9 mouse cellular contexts compared by ENCODE assay signal in genomic region chr17:83128843-83129544, GRCm38 (mm10).
DNase-seq lines count a peak whose midpoint lies in the region; ATAC-seq lines count a peak whose summit lies in the region.
"Had no signal": no experiment of that assay in that cellular context is flagged by ENCODE, and none has a peak within 500 bp of the region (broad histone marks: within the 10 kb centered on the region; RNA-seq: fewer than 3 reads in every experiment).

No protein-coding gene starts in this region.

- intact Hi-C loops in heart, postnatal 36 days (cut with DNase I) = no loop called here

- peak; percentile 37 for DNase-seq in heart, postnatal 4 days
- no peak for DNase-seq in heart, postnatal 36 days
- peak; percentile 74 to 79 for DNase-seq in cerebellum, postnatal 14 days
- DNase-seq in spleen, postnatal 36 days (ENCODE audit: low spot score in 2 of 2) = no peak

- peaks cover 23% of the 10 kb centered on the region for H3K4me1 ChIP-seq in hindbrain, embryonic 15.5 days (replicated peaks)
- peaks cover 27% of the 10 kb centered on the region for H3K4me1 ChIP-seq in midbrain, embryonic 15.5 days

- ATAC-seq in hindbrain, embryonic 15.5 days (ENCODE audit: low FRiP score, low read depth) = peak; percentile 90
- ATAC-seq in midbrain, embryonic 15.5 days (replicated peaks) = peak; percentile 87
- ATAC-seq in activated CD4-positive, CD25-positive, alpha-beta regulatory T cell, adult 4 months = no peak
- no peak for ATAC-seq in megakaryocyte-erythroid progenitor cell, adult 5-6 weeks (replicated peaks; ENCODE audit: low FRiP score, low TSS enrichment, poor library complexity, severe bottlenecking)

- peak overlapping the region; percentile 60 for H3K27ac ChIP-seq in hindbrain, embryonic 15.5 days (replicated peaks)
- H3K27ac ChIP-seq in midbrain, embryonic 15.5 days = peak overlapping the region; percentile 72
- H3K27ac ChIP-seq: limb, embryonic 12.5 days had no signal

- peak overlapping the region; percentile 28 for H3K4me2 ChIP-seq in hindbrain, embryonic 15.5 days
- peak overlapping the region; percentile 21; the same call in 1 of the 2 replicates for H3K4me2 ChIP-seq in midbrain, embryonic 15.5 days
- H3K4me2 ChIP-seq: limb, embryonic 12.5 days had no signal

- H3K9ac ChIP-seq in hindbrain, embryonic 15.5 days = no peak overlapping the region
- H3K9ac ChIP-seq in midbrain, embryonic 15.5 days = no peak overlapping the region
- H3K9ac ChIP-seq: limb, embryonic 12.5 days had no signal

- WGBS in hindbrain, embryonic 15.5 days = 37% methylated on average over 14 of the region's 14 CpGs
- 38% methylated on average over 14 of the region's 14 CpGs for WGBS in midbrain, embryonic 15.5 days

- no peaks in the 10 kb centered on the region for H3K9me3 ChIP-seq in hindbrain, embryonic 15.5 days
- no peaks in the 10 kb centered on the region for H3K9me3 ChIP-seq in midbrain, embryonic 15.5 days
- H3K9me3 ChIP-seq: limb, embryonic 12.5 days had no signal

- H3K27me3 ChIP-seq in hindbrain, embryonic 15.5 days = no peaks in the 10 kb centered on the region
- no peaks in the 10 kb centered on the region for H3K27me3 ChIP-seq in midbrain, embryonic 15.5 days (replicated peaks)

- H3K4me3 ChIP-seq in hindbrain, embryonic 15.5 days = no peak overlapping the region
- H3K4me3 ChIP-seq in midbrain, embryonic 15.5 days = no peak overlapping the region
- H3K4me3 ChIP-seq: limb, embryonic 12.5 days had no signal

- no peaks in the 10 kb centered on the region for H3K36me3 ChIP-seq in hindbrain, embryonic 15.5 days
- no peaks in the 10 kb centered on the region for H3K36me3 ChIP-seq in midbrain, embryonic 15.5 days (replicated peaks)
- H3K36me3 ChIP-seq: limb, embryonic 12.5 days had no signal

Comparison
In these comparisons a context has a peak if more than half of its experiments do, and no peak if none do; other contexts are left out.
1. DNase-seq: peak in heart, postnatal 4 days (single experiment) and cerebellum, postnatal 14 days (2 of 2); none in heart, postnatal 36 days (0 of 2) and spleen, postnatal 36 days (0 of 2).
2. ATAC-seq: peak in hindbrain, embryonic 15.5 days (single experiment) and midbrain, embryonic 15.5 days (single experiment); none in activated CD4-positive, CD25-positive, alpha-beta regulatory T cell, adult 4 months (single experiment) and megakaryocyte-erythroid progenitor cell, adult 5-6 weeks (single experiment).